Mouse (Mus musculus) thymus, adult 2 months (tissue): Measurements from ENCODE around the gene Gk.

ENCODE experiments used
- CTCF ChIP-seq: fragments of 200-500 bp; IDR thresholded peaks from 2 replicates; pipeline ENCODE4 v1.5.1; 2012; ENCODE audit warnings: mild to moderate bottlenecking, control low read depth, low read length, moderate library complexity, borderline replicate concordance; ENCODE audit not compliant: control insufficient read depth, poor library complexity, insufficient read depth; ENCODE audit errors: extremely low read depth
- POLR2A ChIP-seq: fragments of 200-500 bp; IDR thresholded peaks from 2 replicates; pipeline ENCODE4 v1.6.1; 2012; ENCODE audit warnings: mild to moderate bottlenecking, low read length, control low read depth, moderate library complexity; ENCODE audit not compliant: control insufficient read depth, poor library complexity, insufficient read depth; ENCODE audit errors: extremely low read depth

- TF ChIP-seq CTCF, result no peak
- no peak for TF ChIP-seq POLR2A
Measured at GRCm38 (mm10) chrX:85710399-85710798, 66.2 kb downstream of the Gk start.
